Mouse (Mus musculus) layer of hippocampus, adult 2 months (tissue): Measurements from ENCODE around the gene Ssb. TPM values are rescaled to one million over a fixed set of nuclear protein-coding genes. Genes with fewer than 3 reads are reported as not detected.

Experiments
- DNase-seq, 2 experiments: peaks; one replicate each; pipeline ENCODE4 v3.0.0; 2022; ENCODE audit warnings: low spot score in 2 of 2
- H3K27ac ChIP-seq: fragments of 200-600 bp; 2 replicates; pipeline ENCODE4 v1.8.1; 2022
- H3K4me3 ChIP-seq: fragments of 200-600 bp; 2 replicates; pipeline ENCODE4 v1.8.1; 2022; ENCODE audit warnings: mild to moderate bottlenecking
- CTCF ChIP-seq: fragments of 200-600 bp; conservative IDR thresholded peaks from 2 replicates; pipeline ENCODE4 v1.8.1; 2022; ENCODE audit warnings: antibody characterized with exemption, mild to moderate bottlenecking, moderate library complexity
- total RNA-seq, 2 experiments: library from RNA; stranded (reverse); gene quantifications; 2 replicates each; pipeline ENCODE4 v1.2.3; 2021

The Ssb gene
- total RNA-seq, 2 experiments from 2014 or later, result 125 to 139 TPM

DNA sequence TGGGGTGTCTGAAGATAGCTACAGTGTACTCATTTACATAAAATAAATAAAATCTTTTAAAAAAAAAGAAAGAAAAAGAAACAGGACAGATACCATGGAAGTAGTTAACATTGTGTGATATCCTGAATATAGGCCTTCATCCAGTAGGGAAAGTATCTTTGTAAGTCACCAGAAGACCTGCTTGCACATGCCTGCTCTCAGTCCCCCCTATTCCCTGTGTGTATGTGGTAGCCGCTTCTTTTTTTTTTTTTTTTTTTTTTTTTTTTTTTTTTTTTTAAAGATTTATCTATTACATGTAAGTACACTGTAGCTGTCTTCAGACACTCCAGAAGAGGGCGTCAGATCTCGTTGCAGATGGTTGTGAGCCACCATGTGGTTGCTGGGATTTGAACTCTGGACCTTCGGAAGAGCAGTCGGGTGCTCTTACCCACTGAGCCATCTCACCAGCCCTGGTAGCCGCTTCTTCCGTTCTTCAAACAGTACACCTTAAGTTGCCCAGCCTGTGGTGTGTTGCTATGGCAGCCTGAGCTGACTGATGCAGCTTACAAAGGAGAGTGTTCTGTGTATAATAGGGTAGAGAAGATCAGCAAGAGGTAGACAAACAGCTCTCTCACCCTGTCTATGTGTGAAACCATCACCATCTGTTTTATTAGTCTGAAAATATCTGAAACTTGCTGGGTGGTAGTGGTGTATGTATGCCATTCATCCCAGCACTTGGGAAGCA lies 24.0 kb upstream of the Ssb start:
- DNase-seq, result no peak
- H3K4me3 ChIP-seq, result no peak overlapping the region
- TF ChIP-seq CTCF, result no peak
- no peak overlapping the region for H3K27ac ChIP-seq

- no peak; the same call in 1 of the 2 replicates for TF ChIP-seq CTCF
Measured at GRCm38 (mm10) chr2:69837996-69838395, 23.4 kb upstream of the Ssb start.

DNA sequence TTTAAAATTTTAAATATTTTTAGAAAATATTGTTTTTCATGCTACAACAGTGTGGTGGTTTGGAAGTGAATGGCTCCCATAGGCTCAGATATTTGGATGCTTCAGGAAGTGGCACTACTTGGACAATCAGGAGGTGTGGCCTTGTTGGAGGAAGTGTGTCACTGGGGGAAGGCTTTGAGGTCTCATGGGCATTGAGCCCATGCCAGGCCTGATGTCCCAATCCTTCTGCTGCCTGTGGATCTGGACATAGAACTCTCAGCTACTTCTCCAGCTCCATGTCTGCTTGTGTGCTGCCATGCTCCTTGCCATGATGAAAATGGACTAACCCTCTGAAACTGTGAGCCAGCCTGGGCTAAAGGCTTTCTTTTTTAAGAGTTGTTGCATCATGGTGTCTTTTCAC lies 22.7 kb upstream of the Ssb start:
- no peak overlapping the region for H3K4me3 ChIP-seq
- DNase-seq, result no peak
- TF ChIP-seq CTCF, result no peak
- no peak overlapping the region for H3K27ac ChIP-seq

More at GRCm38 (mm10) chr2:69837996-69838395, 23.4 kb upstream of the Ssb start:
- Histone ChIP-seq H3K27ac (no peak overlapping the region), H3K4me3 (no peak overlapping the region)
- DNase-seq, result no peak

DNA sequence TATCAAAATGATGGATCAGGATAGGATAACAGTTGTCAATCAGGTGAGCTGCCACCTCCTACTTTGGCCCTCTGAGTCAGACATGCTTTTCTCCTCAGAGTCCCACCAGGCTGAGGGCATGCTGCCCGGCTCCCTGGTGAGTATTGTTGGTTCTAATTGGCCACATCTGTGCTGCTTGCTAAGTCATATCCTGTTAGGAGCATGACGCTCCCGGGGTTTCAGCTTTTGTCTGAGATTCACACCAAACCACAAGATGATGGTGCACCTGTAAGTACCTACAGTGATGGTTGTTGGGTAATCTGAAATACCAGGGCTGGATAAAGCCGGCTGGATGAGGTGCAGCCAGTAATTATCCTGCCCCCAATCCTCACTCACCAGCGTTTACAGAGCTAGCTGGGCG lies 21.1 kb upstream of the Ssb start:
- Histone ChIP-seq H3K27ac (no peak overlapping the region), H3K4me3 (no peak overlapping the region)
- no peak for TF ChIP-seq CTCF
- DNase-seq, result no peak

GRCm38 (mm10) chr2:69849215-69849614 lies 12.1 kb upstream of the Ssb start:
- DNase-seq, result no peak
- no peak for TF ChIP-seq CTCF
- H3K27ac ChIP-seq, result no peak overlapping the region; the same call in 1 of the 2 replicates
- no peak overlapping the region for H3K4me3 ChIP-seq

- peak; percentile 52 for TF ChIP-seq CTCF
- no peak for DNase-seq
- Histone ChIP-seq H3K4me3 (no peak overlapping the region), H3K27ac (no peak overlapping the region)
Measured at GRCm38 (mm10) chr2:69851427-69852058, 9.8 kb upstream of the Ssb start.

- Histone ChIP-seq H3K27ac (no peak overlapping the region), H3K4me3 (no peak overlapping the region)
- DNase-seq, result no peak
- peak; percentile 36 for TF ChIP-seq CTCF
Measured at GRCm38 (mm10) chr2:69856392-69856791, 5.0 kb upstream of the Ssb start.

DNA sequence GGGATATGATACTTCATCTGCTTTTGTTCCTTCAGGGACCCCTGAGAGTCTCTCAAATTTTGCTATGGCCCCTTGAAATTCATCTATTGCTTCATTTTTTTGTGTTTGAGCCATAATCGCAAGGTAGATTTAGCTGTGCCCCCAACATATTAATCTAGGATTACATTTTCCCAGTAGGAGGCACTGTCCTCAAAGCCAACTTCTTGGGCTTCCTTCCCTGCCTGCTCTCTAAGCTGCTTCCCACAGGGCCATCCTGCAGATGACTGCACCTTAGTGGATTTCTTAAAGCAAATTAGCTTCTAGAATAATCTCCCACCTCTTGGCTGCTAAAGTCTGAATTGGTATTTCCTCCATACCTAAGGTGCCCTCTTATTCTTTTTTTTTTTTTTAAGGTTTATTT lies 3.5 kb upstream of the Ssb start:
- no peak overlapping the region for H3K4me3 ChIP-seq
- peak; percentile 52 for TF ChIP-seq CTCF
- DNase-seq, result no peak
- H3K27ac ChIP-seq, result no peak overlapping the region

DNA sequence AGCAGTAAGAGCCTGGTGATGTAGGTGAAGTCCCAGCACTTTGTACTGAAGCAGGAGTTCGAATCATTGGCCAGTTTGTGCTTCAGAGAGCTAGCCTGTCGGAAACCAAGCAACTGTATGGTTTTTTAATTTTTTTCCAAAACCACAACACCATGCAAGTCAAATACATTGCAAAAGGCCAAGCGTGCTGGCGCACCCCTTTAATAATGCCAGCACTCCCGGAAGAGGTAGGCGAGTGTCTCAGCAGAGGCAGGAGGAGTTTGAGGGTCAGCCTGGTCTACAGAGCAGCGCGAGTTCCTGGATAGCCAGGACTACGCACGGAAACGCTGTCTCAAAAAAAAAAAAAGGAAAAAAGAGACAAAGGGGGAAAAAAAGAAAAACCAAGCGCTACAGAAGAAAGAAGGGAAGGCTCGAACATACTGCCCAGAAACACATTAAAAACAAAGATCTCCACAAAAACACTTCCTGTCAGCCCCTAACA lies 350 bp upstream of the Ssb start:
- peak overlapping the region; percentile 81 for H3K4me3 ChIP-seq
- TF ChIP-seq CTCF, result no peak

DNA sequence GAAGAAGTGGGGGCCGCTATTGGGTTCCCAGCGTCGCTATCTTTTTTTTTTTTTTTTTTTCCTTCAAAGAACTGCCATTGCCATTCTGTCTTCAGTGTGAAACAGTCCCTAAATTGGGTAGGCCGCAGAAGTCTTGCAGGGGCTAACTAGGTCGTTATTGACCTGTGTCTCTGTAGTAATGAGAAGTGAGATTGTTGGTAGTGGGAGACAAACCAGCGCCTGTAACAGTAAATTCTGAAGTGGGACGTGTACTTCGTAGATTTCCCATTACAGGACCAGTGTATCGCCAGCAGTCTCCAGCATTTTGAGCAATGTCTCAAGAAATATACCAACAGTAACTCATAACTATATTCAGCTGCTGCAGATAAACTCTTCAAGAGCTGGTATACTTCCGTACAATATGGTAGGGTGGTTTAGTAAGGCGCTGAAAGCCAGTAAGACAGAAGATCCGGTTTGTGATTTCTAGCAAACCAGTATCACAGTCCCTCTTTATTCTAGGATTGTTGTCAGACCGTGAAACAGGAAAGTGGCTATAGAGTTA lies 825 bp downstream of the Ssb start:
- Histone ChIP-seq H3K4me3 (peak overlapping the region; percentile 81), H3K27ac (peak overlapping the region; percentile 89)
- TF ChIP-seq CTCF, result no peak
- no peak for DNase-seq

More for the DNA sequence above, 350 bp upstream of the Ssb start:
- H3K27ac ChIP-seq, result peak overlapping the region; percentile 89
- DNase-seq, result no peak

DNA sequence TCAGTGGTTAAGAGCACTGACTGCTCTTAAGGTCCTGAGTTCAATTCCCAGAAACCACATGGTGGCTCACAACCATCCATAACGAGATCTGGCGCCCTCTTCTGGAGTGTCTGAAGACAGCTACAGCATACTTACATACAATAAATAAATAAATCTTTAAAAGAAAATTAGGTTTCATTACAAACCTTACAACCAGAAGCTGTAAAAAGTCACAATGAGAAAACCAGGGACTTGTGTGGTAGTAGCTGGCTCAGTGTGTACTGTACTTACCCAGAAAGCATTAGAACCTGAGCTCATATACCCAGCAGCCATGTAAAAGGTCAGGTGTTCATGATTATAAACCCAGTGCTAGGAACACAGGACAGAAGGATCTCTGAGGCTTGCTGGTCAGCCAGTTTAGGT lies 22.6 kb downstream of the Ssb start:
- no peak overlapping the region for H3K27ac ChIP-seq
- peak; percentile 65 for TF ChIP-seq CTCF
- no peak for DNase-seq
- H3K4me3 ChIP-seq, result no peak overlapping the region

- TF ChIP-seq CTCF, result no peak
- Histone ChIP-seq H3K4me3 (peak overlapping the region; percentile 80), H3K27ac (no peak overlapping the region)
- no peak for DNase-seq
Measured at GRCm38 (mm10) chr2:69884581-69884980, 23.2 kb downstream of the Ssb start.

GRCm38 (mm10) chr2:69885050-69885449 lies 23.7 kb downstream of the Ssb start:
- TF ChIP-seq CTCF, result no peak
- H3K4me3 ChIP-seq, result peak overlapping the region; percentile 80
- H3K27ac ChIP-seq, result peak overlapping the region; percentile 91
- no peak for DNase-seq
